Mouse (Mus musculus) cerebellum, adult 11-12 months (tissue): Measurements from ENCODE around the gene Pik3c2a.
"Not testable (repeated sequence)": the region's sequence is repeated elsewhere in the genome, so short reads cannot be mapped to it uniquely, and the experiment has no call there.

Experiments
- DNase-seq: peaks from one replicate; pipeline ENCODE4 v3.0.0; 2022

The Pik3c2a gene

GRCm38 (mm10) chr7:116387389-116387788 lies 55.9 kb downstream of the Pik3c2a start:
- DNase-seq, result not testable (repeated sequence)

- DNase-seq, result not testable (repeated sequence)
Measured at GRCm38 (mm10) chr7:116379181-116379580, 64.1 kb downstream of the Pik3c2a start.

DNA sequence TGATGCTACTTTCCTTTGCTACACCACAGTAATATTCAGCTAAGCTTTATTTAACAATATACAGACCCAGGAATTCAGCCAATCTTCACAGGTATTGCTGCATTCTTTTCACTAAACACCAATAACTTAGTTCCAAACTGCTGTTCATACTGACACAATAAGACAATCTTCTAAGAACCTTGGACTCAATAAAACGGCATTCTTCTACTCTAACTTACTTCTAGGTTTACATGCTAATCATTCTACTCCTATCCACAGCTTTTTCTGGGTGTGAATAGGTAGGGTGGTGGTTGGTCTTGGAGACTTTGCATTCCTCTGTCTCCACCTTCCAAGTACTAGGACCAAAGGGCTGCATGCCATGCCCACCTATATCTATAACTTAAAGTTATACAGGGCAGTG lies 69.0 kb downstream of the Pik3c2a start:
- DNase-seq, result no peak

DNA sequence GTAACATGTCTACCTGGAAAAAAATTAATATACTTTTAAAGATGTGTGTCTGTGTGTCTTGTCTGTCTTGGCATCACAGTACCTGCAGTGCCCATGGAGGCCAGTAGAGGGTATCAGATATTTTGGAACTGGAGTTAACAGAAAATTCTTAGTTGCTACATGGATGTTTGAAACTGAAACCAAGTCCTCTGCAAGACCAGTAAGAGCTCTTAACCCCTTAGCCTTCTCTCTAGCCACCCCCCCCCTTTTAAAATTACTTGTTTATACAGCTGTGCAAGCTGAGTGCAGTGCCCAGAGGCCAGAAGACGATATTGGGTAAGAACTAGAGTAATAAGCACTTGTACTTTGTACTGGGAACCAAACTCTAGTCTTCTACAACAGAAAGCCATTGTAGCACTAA lies 107.0 kb downstream of the Pik3c2a start:
- peak; percentile 41 for DNase-seq

DNA sequence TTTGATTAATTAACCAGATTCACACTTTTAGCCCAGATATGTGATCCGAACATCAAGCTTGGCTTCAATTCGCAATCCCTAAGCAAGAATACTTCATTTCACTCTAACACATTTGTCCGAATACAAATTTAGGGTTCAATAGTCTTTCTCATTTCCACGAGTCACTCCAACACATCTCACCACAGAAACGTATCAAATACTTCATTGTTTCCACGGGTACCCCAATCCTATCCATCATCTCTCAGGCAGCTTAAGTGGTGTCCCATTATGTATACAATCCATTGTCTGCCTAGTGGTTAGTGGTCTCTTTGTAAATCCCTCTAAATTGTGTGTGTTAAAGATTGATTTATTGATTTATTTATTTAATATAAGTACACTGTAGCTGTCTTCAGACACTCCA lies 108.1 kb downstream of the Pik3c2a start:
- no peak for DNase-seq

- no peak for DNase-seq
Measured at GRCm38 (mm10) chr7:116334669-116335038, 108.6 kb downstream of the Pik3c2a start.

- DNase-seq, result peak; percentile 96
Measured at GRCm38 (mm10) chr7:116333713-116334668, 109.3 kb downstream of the Pik3c2a start, which contains the start of gene Rps13. Rps13 (minus strand) TSS chr7:116334195.

GRCm38 (mm10) chr7:116331246-116331645 lies 112.0 kb downstream of the Pik3c2a start:
- no peak for DNase-seq

DNA sequence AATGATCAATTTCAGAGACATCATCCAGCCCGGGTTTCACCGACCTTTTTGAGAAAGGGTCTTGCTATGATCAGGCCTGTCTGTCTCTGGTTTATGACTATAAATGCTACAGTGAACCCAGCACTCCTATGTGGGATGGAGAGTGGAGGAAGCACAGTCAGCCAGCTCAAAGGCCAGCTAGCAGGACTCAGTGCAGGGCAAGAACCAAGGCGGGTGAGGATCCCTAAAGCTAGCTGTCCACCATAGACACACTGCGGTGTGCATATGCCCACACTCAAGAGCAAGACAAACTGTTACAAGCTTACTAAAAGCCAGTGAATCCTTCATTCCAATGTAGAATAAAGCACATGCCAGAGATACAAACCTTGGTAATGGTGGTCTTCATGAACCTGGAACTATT lies 113.4 kb downstream of the Pik3c2a start:
- DNase-seq, result no peak

DNA sequence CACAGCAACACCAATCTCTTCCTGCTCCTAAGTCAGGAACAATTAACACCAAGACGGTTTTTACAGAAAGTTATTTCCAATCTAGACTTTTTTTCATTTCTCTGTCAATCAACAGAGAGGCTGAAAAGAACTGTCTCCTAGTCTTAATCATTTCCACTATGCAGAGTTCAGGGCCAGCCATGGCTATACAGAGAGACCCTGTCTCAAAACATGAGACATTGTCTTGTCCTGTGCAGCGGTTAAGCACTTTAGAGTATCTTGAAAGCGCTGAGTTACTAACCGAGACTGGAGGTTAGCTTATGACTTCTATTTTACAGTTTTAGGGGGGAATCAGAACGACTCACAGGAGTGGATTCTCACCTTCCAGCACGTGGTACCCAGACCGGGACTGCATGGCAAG lies 114.5 kb downstream of the Pik3c2a start:
- no peak for DNase-seq

DNA sequence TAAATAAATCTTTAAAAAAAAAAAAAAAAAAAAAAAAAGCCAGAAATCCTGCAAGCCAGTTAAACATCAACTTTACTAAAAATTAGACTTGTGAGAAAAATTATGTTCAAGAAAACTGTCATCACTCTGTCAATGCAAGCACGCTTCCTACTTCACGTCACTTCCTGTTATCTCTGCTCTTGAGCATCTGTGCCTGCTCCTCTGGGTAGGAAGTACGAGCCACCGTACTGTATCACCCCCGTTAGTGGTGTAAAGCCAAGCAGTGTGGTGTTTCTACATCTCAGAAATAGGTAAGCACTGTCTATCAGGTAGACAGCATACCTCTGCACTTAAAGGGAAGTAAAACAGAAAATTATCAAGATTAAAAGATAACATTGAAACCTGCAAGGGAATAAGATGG lies 115.3 kb downstream of the Pik3c2a start:
- DNase-seq, result no peak

DNA sequence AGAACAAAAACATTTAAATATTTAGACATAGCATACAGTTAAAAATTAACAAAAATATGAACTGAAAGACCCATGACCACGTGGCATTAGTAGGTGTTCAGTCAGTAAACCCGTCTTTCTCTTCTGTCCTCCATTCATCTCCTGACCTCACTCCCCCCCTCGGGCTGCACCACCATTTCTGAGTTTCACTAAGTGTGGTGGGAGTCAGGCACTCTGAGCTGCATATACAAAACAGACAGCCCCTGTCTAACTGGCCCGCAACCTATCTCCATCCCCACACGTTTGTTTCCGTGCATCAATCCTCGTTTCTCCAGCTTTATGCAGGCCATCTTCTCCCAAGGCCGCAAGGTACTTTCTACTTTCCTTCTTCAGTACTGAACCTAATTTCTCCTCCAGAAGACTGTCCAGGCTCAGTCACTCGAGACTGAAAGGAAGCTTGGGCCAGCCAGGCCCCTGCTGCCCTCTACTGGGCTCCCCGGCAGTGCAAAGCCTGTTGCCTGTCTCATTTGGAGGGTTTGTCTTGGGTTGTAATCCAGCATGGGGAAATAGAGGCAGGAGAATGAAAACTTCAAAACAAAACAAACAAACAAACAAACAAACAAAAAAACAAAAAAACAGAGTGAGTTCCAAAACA lies 119.8 kb downstream of the Pik3c2a start:
- no peak for DNase-seq

DNA sequence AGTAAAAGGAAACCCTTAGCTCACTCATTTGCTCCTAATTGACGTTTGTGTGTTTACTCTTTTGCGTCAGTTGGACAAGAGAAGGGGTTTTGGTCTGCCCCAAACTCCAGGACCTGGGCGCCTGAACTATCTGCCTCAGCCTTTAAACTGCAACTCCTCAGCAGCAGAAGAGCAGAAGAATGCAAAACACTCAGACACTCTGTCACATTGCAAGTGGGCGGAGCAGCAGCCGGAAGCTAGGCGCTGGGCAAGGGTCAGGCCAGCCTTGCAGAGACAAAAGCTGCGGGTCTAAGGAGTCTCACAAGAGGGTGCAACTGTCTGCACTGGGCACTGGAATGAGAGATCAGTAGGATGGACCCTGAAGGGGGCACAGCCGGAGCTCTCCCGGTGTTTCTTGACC lies 133.8 kb downstream of the Pik3c2a start:
- DNase-seq, result no peak

GRCm38 (mm10) chr7:116308632-116308991 lies 134.6 kb downstream of the Pik3c2a start:
- no peak for DNase-seq

DNA sequence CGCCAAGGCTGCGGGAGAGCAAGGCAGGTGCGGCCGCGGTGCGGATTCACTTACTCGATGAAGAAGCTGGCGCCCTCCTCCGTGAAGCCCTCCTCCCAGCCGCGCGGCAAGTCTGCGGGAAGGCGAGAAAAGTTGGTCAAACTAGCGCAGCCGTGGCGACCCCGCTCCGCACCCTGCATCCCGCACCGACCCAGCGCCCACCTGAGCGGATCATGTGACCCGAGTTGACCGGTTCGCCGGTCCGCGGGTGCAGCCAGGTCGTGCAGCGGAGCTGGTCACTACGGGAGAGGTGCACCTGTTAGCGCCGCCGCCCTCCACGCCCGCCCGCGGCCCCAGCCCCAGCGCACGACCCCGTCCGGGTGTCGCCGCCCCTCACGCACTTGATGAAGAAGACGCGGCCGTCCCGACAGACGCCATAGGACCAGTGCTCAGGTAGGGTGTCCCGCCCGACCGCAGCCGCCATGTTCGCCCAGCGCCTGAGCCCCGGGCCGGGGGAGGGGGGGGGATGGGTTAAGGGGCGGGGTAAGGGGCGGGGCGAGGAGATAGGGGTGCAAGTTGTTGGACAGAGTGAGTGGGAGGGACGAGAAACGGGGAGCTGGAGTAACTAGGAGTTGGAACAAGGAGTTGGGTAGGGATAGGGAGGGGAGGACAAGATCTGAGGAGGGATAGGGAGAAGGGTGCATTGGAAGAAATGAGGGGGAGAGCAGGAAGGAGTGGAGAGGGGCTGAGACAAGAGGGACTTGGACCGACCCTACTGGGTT lies 135.2 kb downstream of the Pik3c2a start, which contains the start of gene Plekha7:
Plekha7 (minus strand) TSS at position 506 of the 761 bp plus-strand sequence.
- DNase-seq, result peak; percentile 31

GRCm38 (mm10) chr7:116307099-116307870 lies 136.0 kb downstream of the Pik3c2a start:
- DNase-seq, result peak; percentile 45

DNA sequence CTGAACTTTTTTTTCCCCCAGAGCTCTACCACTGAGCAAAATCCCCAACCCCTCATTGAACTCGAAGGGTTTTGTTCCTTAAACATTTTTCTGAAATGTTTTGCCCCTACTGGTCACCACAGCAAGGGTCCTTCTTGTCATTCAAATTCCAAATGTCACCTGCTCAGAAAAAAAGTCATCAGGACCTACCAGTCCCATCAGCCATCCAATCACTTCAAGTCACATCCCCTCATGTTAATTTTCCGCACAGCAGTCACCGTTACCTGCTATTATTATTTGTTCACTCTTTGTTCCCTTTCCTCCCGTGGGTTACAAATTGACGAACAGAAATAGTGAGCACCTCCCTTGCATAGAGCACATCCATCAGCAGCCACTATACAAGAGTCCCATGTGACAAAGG lies 136.6 kb downstream of the Pik3c2a start:
- DNase-seq, result no peak

DNA sequence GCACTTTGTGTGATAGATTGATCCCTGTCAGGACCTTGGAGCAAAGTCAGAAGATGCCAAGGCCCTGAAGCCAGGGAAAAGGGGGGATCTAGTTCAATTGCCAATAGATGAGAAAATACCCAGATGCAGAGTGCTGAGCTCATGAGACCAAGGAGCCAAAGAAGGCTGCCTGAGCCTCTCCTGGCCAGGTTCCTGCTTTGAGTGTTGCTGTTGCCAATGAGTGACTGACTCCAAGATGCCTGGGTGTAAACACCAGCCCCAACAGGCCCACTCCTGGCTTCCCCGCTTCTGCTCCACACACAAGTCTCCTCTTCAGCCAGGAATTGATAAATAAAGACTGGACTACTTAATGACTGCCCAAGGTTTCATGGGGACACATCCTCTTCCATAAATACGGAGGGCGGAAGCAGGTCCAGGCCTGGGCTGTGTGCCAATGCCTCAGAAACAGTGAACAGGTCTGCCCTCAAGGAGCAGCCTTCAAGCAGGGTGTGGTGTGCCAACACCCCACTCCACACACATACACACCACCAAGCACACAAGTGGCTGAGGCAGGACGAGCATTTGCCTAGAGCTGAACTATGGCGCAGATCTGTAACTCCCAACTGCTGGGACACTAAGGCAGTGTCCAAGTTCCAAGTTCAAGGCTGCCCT lies 141.5 kb downstream of the Pik3c2a start:
- no peak for DNase-seq

GRCm38 (mm10) chr7:116301144-116301543 lies 142.1 kb downstream of the Pik3c2a start:
- no peak for DNase-seq

GRCm38 (mm10) chr7:116298851-116299250 lies 144.4 kb downstream of the Pik3c2a start:
- no peak for DNase-seq

- DNase-seq, result no peak
Measured at GRCm38 (mm10) chr7:116298389-116298788, 144.9 kb downstream of the Pik3c2a start.

GRCm38 (mm10) chr7:116294961-116295360 lies 148.3 kb downstream of the Pik3c2a start:
- DNase-seq, result no peak
